Mouse (Mus musculus) midbrain, embryonic 15.5 days (tissue): ENCODE measurements around the gene Amz2. TPM values are rescaled to one million over a fixed set of nuclear protein-coding genes. Genes with fewer than 3 reads are reported as not detected.

ENCODE experiments used
- ATAC-seq: fragments of 200-750 bp; cut with Nextera tagmentation; replicated peaks from 2 replicates; pipeline ENCODE4 v1.8.0; 2017; ENCODE audit warnings: moderate TSS enrichment
- H3K27ac ChIP-seq: fragments of 300-500 bp; sonication (generic); 2 replicates; pipeline ENCODE4 v1.5.1; 2015; ENCODE audit warnings: mild to moderate bottlenecking, inconsistent platforms
- H3K27me3 ChIP-seq: fragments of 300-500 bp; sonication (generic); replicated peaks from 2 replicates; pipeline ENCODE4 v1.6.1; 2015; ENCODE audit warnings: inconsistent platforms
- H3K36me3 ChIP-seq: fragments of 300-500 bp; sonication (generic); replicated peaks from 2 replicates; pipeline ENCODE4 v1.6.1; 2015; ENCODE audit warnings: inconsistent platforms
- H3K4me1 ChIP-seq: fragments of 300-500 bp; sonication (generic); 2 replicates; pipeline ENCODE4 v1.6.1; 2015; ENCODE audit warnings: inconsistent platforms
- H3K4me2 ChIP-seq: fragments of 300-500 bp; sonication (generic); 2 replicates; pipeline ENCODE4 v1.6.1; 2015; ENCODE audit warnings: inconsistent platforms, mild to moderate bottlenecking, moderate library complexity
- H3K4me3 ChIP-seq: fragments of 300-500 bp; sonication (generic); 2 replicates; pipeline ENCODE4 v1.5.1; 2015; ENCODE audit warnings: mild to moderate bottlenecking, inconsistent platforms
- H3K9ac ChIP-seq: fragments of 300-500 bp; sonication (generic); 2 replicates; pipeline ENCODE4 v1.6.1; 2015; ENCODE audit warnings: mild to moderate bottlenecking, inconsistent platforms
- H3K9me3 ChIP-seq: fragments of 300-500 bp; sonication (generic); 2 replicates; pipeline ENCODE4 v1.6.1; 2016; ENCODE audit warnings: inconsistent platforms
- WGBS: fragments of 180-500 bp; shearing (Covaris S2); methylation state at CpG from one replicate; pipeline ENCODE4 v1.1.7; 2015; ENCODE audit warnings: mixed read lengths; 5-methylcytosine and 5-hydroxymethylcytosine counted together
- polyA plus RNA-seq: library from polyadenylated mRNA; unstranded; fragments of >200 nt; fragmentation: Nextera tagmentation; extraction: Ambion mirVana; gene quantifications from 2 replicates; pipeline ENCODE4 v1.2.1, GENCODE M21; 2015

Amz2 gene
- 55.3 and 56.7 TPM in 2 replicates for polyA plus RNA-seq

- peak; percentile 96 for ATAC-seq
- Histone ChIP-seq H3K4me1 (peaks cover 9% of the 10 kb centered on the region), H3K27ac (peak within 1 kb of the TSS; percentile 75), H3K9ac (peak within 1 kb of the TSS; percentile 49), H3K4me2 (peak within 1 kb of the TSS; percentile 52), H3K9me3 (no peaks in the 10 kb centered on the region), H3K36me3 (no peaks in the 10 kb centered on the region), H3K4me3 (peak within 1 kb of the TSS; percentile 48), H3K27me3 (no peaks in the 10 kb centered on the region)
- under 1% methylated on average over 65 of the region's 65 CpGs for WGBS
These were observed at the start of gene Amz2 for GRCm38 (mm10) chr11:109425392-109426271. Gene Amz2 (plus strand): TSS chr11:109425946.

GRCm38 (mm10) chr11:109376484-109377143 lies 49.1 kb upstream of the Amz2 start:
- no peak overlapping the region for H3K4me2 ChIP-seq
- H3K27ac ChIP-seq: peak overlapping the region; percentile 43; the same call in 1 of the 2 replicates
- H3K9me3 ChIP-seq: no peaks in the 10 kb centered on the region
- 56% methylated on average over 7 of the region's 7 CpGs for WGBS
- no peaks in the 10 kb centered on the region for H3K27me3 ChIP-seq
- no peak overlapping the region for H3K9ac ChIP-seq
- H3K4me1 ChIP-seq: peaks cover 18% of the 10 kb centered on the region
- H3K4me3 ChIP-seq: no peak overlapping the region
- H3K36me3 ChIP-seq: no peaks in the 10 kb centered on the region
- ATAC-seq: no peak

- 43% methylated on average over 10 of the region's 10 CpGs for WGBS
- no peak overlapping the region for H3K4me2 ChIP-seq
- ATAC-seq: peak; percentile 45; the same call in 1 of the 2 replicates
- no peak overlapping the region for H3K9ac ChIP-seq
- no peaks in the 10 kb centered on the region for H3K27me3 ChIP-seq
- no peaks in the 10 kb centered on the region for H3K9me3 ChIP-seq
- H3K36me3 ChIP-seq: no peaks in the 10 kb centered on the region
- H3K4me1 ChIP-seq: peaks cover 18% of the 10 kb centered on the region
- no peak overlapping the region for H3K27ac ChIP-seq
- no peak overlapping the region for H3K4me3 ChIP-seq
These were observed 48.3 kb upstream of the Amz2 start for GRCm38 (mm10) chr11:109377477-109377876.

- no peak for ATAC-seq
- WGBS: 69% methylated on average over 7 of the region's 7 CpGs
- H3K9me3 ChIP-seq: no peaks in the 10 kb centered on the region
These were observed 47.7 kb upstream of the Amz2 start for GRCm38 (mm10) chr11:109378051-109378450.

DNA sequence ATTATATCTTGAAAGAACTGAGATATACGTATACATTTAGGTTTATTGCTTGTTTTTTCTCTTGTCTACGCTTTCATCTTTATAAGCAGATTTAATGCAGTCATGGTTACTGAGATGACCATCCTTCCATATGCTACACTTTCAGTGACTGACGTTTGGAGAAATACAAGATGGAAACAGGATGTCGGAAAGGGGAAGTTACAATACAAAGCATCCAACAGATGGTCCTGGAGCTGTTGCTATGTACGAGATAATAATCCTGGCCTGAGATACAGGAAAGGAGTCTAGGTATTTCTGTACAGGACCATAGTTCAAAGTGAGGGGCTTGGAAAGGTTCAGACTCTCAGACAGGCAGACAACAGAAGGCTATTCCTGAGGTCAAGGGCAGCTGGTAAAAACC lies 45.1 kb upstream of the Amz2 start:
- H3K36me3 ChIP-seq: no peaks in the 10 kb centered on the region
- H3K27me3 ChIP-seq: no peaks in the 10 kb centered on the region
- no peak overlapping the region for H3K4me3 ChIP-seq
- H3K27ac ChIP-seq: no peak overlapping the region
- peaks cover 18% of the 10 kb centered on the region for H3K4me1 ChIP-seq
- H3K4me2 ChIP-seq: no peak overlapping the region
- WGBS: 78% methylated on average over 5 of the region's 5 CpGs
- ATAC-seq: no peak
- no peak overlapping the region for H3K9ac ChIP-seq
- no peaks in the 10 kb centered on the region for H3K9me3 ChIP-seq

More at GRCm38 (mm10) chr11:109378051-109378450, 47.7 kb upstream of the Amz2 start:
- Histone ChIP-seq H3K27me3 (no peaks in the 10 kb centered on the region), H3K4me2 (no peak overlapping the region), H3K36me3 (no peaks in the 10 kb centered on the region), H3K4me3 (no peak overlapping the region), H3K4me1 (peaks cover 18% of the 10 kb centered on the region), H3K9ac (no peak overlapping the region), H3K27ac (no peak overlapping the region)

GRCm38 (mm10) chr11:109385296-109385695 lies 40.5 kb upstream of the Amz2 start:
- no peak for ATAC-seq
- Histone ChIP-seq H3K9me3 (no peaks in the 10 kb centered on the region), H3K9ac (no peak overlapping the region), H3K4me3 (no peak overlapping the region), H3K27ac (no peak overlapping the region), H3K36me3 (no peaks in the 10 kb centered on the region), H3K27me3 (no peaks in the 10 kb centered on the region), H3K4me2 (no peak overlapping the region), H3K4me1 (no peaks in the 10 kb centered on the region)
- WGBS: 94% methylated on average over 8 of the region's 8 CpGs

DNA sequence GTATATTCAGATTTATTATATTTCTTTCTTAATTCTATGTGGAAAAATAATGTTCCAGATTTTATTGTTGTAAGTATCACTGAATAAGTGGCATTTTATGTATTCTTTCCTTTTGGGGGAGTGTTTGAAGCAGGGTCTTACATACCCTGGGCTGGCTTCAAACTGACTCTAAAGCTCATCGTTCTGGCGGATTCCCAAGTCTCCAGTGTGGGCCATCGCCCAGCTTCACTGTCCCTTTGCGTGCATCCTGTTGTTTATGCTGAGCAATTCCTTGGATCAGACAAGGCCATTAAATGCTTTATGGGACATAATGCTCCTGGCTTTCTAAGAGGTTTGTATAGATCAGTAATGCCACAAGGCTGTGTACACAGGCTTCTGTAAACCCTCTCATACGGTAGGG lies 36.7 kb upstream of the Amz2 start:
- 86% methylated on average over 5 of the region's 5 CpGs for WGBS
- Histone ChIP-seq H3K4me1 (no peaks in the 10 kb centered on the region), H3K9ac (no peak overlapping the region), H3K27me3 (no peaks in the 10 kb centered on the region), H3K9me3 (no peaks in the 10 kb centered on the region), H3K36me3 (no peaks in the 10 kb centered on the region), H3K4me2 (no peak overlapping the region), H3K4me3 (no peak overlapping the region), H3K27ac (no peak overlapping the region)
- no peak for ATAC-seq

DNA sequence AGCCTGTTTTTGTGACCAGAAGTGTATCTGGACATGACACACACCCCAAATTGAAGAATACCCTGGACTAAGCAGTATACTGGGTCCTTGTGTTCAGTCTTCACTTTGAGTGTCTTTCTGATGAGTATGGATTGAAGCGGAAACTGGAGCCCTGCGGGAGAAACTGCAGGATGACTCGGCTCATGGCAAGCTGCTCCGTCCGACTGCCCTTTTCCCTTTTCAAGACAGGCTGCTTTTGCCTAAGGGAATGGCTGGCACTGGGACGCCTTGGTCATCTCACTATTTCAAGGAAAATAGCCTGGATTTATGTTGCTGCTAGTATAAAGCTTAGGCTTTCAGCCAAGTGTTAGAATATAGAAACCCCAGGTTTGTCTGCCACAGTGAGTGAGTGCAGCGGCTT lies 34.5 kb upstream of the Amz2 start:
- no peaks in the 10 kb centered on the region for H3K27me3 ChIP-seq
- 85% methylated on average over 7 of the region's 7 CpGs for WGBS
- no peaks in the 10 kb centered on the region for H3K9me3 ChIP-seq
- H3K27ac ChIP-seq: no peak overlapping the region
- H3K4me1 ChIP-seq: no peaks in the 10 kb centered on the region
- H3K4me3 ChIP-seq: no peak overlapping the region
- no peak overlapping the region for H3K9ac ChIP-seq
- 0 out of 2 replicates have a peak, but pooled peaks cover 4% of the 10 kb centered on the region for H3K36me3 ChIP-seq
- H3K4me2 ChIP-seq: no peak overlapping the region
- no peak for ATAC-seq

- WGBS: 67% methylated on average over 7 of the region's 7 CpGs
- Histone ChIP-seq H3K36me3 (peaks cover 9% of the 10 kb centered on the region; the same call in 1 of the 2 replicates), H3K27ac (no peak overlapping the region)
These were observed 34.0 kb upstream of the Amz2 start for GRCm38 (mm10) chr11:109391760-109392159.

GRCm38 (mm10) chr11:109392601-109393000 lies 33.1 kb upstream of the Amz2 start:
- no peak overlapping the region for H3K4me2 ChIP-seq
- 88% methylated on average over 9 of the region's 9 CpGs for WGBS
- H3K36me3 ChIP-seq: peaks cover 15% of the 10 kb centered on the region; the same call in 1 of the 2 replicates
- no peaks in the 10 kb centered on the region for H3K27me3 ChIP-seq
- H3K9ac ChIP-seq: no peak overlapping the region
- H3K27ac ChIP-seq: no peak overlapping the region
- H3K9me3 ChIP-seq: no peaks in the 10 kb centered on the region
- no peak for ATAC-seq
- no peaks in the 10 kb centered on the region for H3K4me1 ChIP-seq
- no peak overlapping the region for H3K4me3 ChIP-seq

More at GRCm38 (mm10) chr11:109391760-109392159, 34.0 kb upstream of the Amz2 start:
- no peaks in the 10 kb centered on the region for H3K27me3 ChIP-seq
- no peaks in the 10 kb centered on the region for H3K9me3 ChIP-seq
- ATAC-seq: no peak
- no peak overlapping the region for H3K9ac ChIP-seq
- no peak overlapping the region for H3K4me2 ChIP-seq
- no peaks in the 10 kb centered on the region for H3K4me1 ChIP-seq
- no peak overlapping the region for H3K4me3 ChIP-seq

DNA sequence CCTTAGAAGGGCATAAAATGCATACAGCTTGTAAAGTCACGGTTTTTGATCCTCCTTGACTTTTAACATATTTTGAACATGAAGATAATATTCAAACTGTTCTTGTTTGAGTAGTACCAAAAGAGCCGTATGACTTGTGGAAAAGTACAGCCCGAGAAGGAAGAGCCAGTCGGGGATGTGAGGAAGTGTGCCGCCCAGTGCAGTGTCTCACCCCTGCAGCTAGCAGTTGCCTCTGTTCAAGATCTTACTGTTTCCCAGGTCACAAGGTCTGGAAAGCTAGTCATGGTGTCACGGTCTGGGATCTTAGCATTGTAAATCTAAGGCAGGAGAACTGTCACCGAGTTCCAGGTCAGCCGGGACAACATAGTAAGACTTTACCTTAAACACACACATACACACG lies 31.0 kb upstream of the Amz2 start:
- Histone ChIP-seq H3K4me2 (no peak overlapping the region), H3K4me3 (no peak overlapping the region), H3K27ac (no peak overlapping the region), H3K9ac (no peak overlapping the region), H3K36me3 (peaks cover 15% of the 10 kb centered on the region; the same call in 1 of the 2 replicates), H3K9me3 (no peaks in the 10 kb centered on the region), H3K27me3 (no peaks in the 10 kb centered on the region), H3K4me1 (no peaks in the 10 kb centered on the region)
- ATAC-seq: no peak
- 92% methylated on average over 9 of the region's 9 CpGs for WGBS

DNA sequence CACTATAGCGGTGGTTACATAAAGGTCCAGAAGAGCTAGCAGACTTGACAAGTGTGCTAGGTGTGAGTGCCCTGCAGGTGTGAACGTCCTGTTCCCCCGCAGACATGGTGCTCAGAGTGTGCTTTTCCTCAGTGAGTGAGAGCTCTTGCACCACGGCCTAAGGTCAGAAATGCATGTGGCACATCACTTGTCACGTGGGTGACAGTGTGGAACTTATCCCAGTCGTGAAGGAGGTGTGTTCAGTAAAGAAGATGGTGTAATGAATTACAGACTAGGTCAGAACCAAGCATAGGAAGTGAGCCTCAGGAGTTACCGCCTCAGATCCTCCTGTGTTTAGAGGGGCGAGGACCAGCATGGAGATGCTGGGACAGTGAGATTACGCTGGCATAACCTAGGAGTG lies 30.5 kb upstream of the Amz2 start:
- WGBS: 93% methylated on average over 9 of the region's 9 CpGs
- no peak overlapping the region for H3K27ac ChIP-seq
- H3K4me3 ChIP-seq: no peak overlapping the region
- H3K9me3 ChIP-seq: no peaks in the 10 kb centered on the region
- H3K27me3 ChIP-seq: no peaks in the 10 kb centered on the region
- ATAC-seq: no peak
- no peak overlapping the region for H3K4me2 ChIP-seq
- H3K36me3 ChIP-seq: peaks cover 15% of the 10 kb centered on the region; the same call in 1 of the 2 replicates
- H3K9ac ChIP-seq: no peak overlapping the region
- no peaks in the 10 kb centered on the region for H3K4me1 ChIP-seq
